Mouse (Mus musculus) midbrain, postnatal 0 days (tissue): ENCODE data around the gene Fam72a. TPM values are rescaled to one million over a fixed set of nuclear protein-coding genes. Genes with fewer than 3 reads are reported as not detected.
A peak's percentile ranks its signal among the peaks of the same experiment; 100 is the strongest.

Source experiments
- ATAC-seq: fragments of 200-750 bp; cut with Nextera tagmentation; 2 replicates; pipeline ENCODE4 v1.8.0; 2017; ENCODE audit warnings: moderate number of reproducible peaks, mild to moderate bottlenecking, moderate TSS enrichment, moderate library complexity; ENCODE audit not compliant: low FRiP score
- DNase-seq: peaks from one replicate; pipeline ENCODE4 v3.0.0-alpha.2; 2015; ENCODE audit warnings: low spot score
- H3K27ac ChIP-seq: fragments of 300-500 bp; sonication (generic); 2 replicates; pipeline ENCODE4 v1.5.1; 2014; ENCODE audit warnings: low read depth, mild to moderate bottlenecking, low read length, mixed read lengths
- H3K27me3 ChIP-seq: fragments of 300-500 bp; sonication (generic); 2 replicates; pipeline ENCODE4 v1.6.1; 2014; ENCODE audit warnings: low read length, control low read depth, mixed read lengths; ENCODE audit not compliant: insufficient read depth
- H3K36me3 ChIP-seq: fragments of 300-500 bp; sonication (generic); 2 replicates; pipeline ENCODE4 v1.6.1; 2014; ENCODE audit warnings: low read length, control low read depth, mixed read lengths; ENCODE audit not compliant: insufficient read depth
- H3K4me1 ChIP-seq: fragments of 300-500 bp; sonication (generic); 2 replicates; pipeline ENCODE4 v1.6.1; 2014; ENCODE audit warnings: mild to moderate bottlenecking, control low read depth, antibody characterized with exemption, low read length, mixed read lengths; ENCODE audit not compliant: insufficient read depth
- H3K4me2 ChIP-seq: fragments of 300-500 bp; sonication (generic); 2 replicates; pipeline ENCODE4 v1.6.1; 2014; ENCODE audit warnings: low read depth, mild to moderate bottlenecking, low read length, mixed read lengths; ENCODE audit not compliant: poor library complexity, severe bottlenecking
- H3K4me3 ChIP-seq: fragments of 300-500 bp; sonication (generic); 2 replicates; pipeline ENCODE4 v1.5.1; 2014; ENCODE audit warnings: low read depth, mild to moderate bottlenecking, low read length, moderate library complexity
- H3K9ac ChIP-seq: fragments of 300-500 bp; sonication (generic); replicated peaks from 2 replicates; pipeline ENCODE4 v1.6.1; 2014; ENCODE audit warnings: mild to moderate bottlenecking, low read length, moderate library complexity, mixed read lengths; ENCODE audit not compliant: poor library complexity, severe bottlenecking
- H3K9me3 ChIP-seq: fragments of 300-500 bp; sonication (generic); 2 replicates; pipeline ENCODE4 v1.6.1; 2016; ENCODE audit warnings: low read length, control low read depth
- CTCF ChIP-seq: IDR thresholded peaks from 2 replicates; pipeline ENCODE4 v1.5.1; 2016; ENCODE audit warnings: antibody characterized with exemption, mild to moderate bottlenecking
- WGBS: fragments of 180-500 bp; shearing (Covaris S2); extraction: QIAGEN DNeasy Blood & Tissue Kit; methylation state at CpG from one replicate; pipeline ENCODE4 v1.1.7; 2014; 5-methylcytosine and 5-hydroxymethylcytosine counted together
- polyA plus RNA-seq: library from polyadenylated mRNA; unstranded; fragments of >200 nt; fragmentation: Nextera tagmentation; extraction: Ambion mirVana; gene quantifications from 2 replicates; pipeline ENCODE4 v1.2.1, GENCODE M21; 2015
- total RNA-seq: library from RNA; depleted of rRNA; stranded (reverse); fragments of >200 nt; gene quantifications from 2 replicates; pipeline ENCODE4 v1.2.3, GENCODE M21; 2014; rRNA removed

Fam72a gene
- total RNA-seq (0.42 and 0.60 TPM in 2 replicates), polyA plus RNA-seq (0.53 and 0.82 TPM in 2 replicates)

- peak; percentile 100 for DNase-seq
- under 1% methylated on average over 44 of the region's 44 CpGs for WGBS
- no peak for TF ChIP-seq CTCF
- Histone ChIP-seq H3K27ac (peak within 1 kb of the TSS; percentile 87), H3K4me2 (peak within 1 kb of the TSS; percentile 84), H3K9ac (peak within 1 kb of the TSS; percentile 65), H3K4me1 (peaks cover 4% of the 10 kb centered on the region; the same call in 1 of the 2 replicates), H3K4me3 (peak within 1 kb of the TSS; percentile 86), H3K36me3 (no peaks in the 10 kb centered on the region), H3K9me3 (no peaks in the 10 kb centered on the region), H3K27me3 (no peaks in the 10 kb centered on the region)
- ATAC-seq, result peak; percentile 98
Observed at GRCm38 (mm10) chr1:131527281-131528080, at the start of gene Fam72a, which contains the start of gene Srgap2. TSS of gene Fam72a (plus strand) at chr1:131527903. TSS of gene Srgap2 (minus strand) at chr1:131527352.

GRCm38 (mm10) chr1:131478770-131479305 lies 48.9 kb upstream of the Fam72a start:
- no peaks in the 10 kb centered on the region for H3K9me3 ChIP-seq

GRCm38 (mm10) chr1:131481391-131481790 lies 46.3 kb upstream of the Fam72a start:
- Histone ChIP-seq H3K4me1 (no peaks in the 10 kb centered on the region), H3K9me3 (no peaks in the 10 kb centered on the region), H3K27me3 (no peaks in the 10 kb centered on the region), H3K27ac (no peak overlapping the region), H3K36me3 (no peaks in the 10 kb centered on the region), H3K4me2 (no peak overlapping the region), H3K4me3 (no peak overlapping the region), H3K9ac (no peak overlapping the region)
- no peak for TF ChIP-seq CTCF
- DNase-seq, result no peak
- ATAC-seq, result no peak

More at GRCm38 (mm10) chr1:131478770-131479305, 48.9 kb upstream of the Fam72a start:
- no peak overlapping the region for H3K4me3 ChIP-seq
- ATAC-seq, result no peak
- TF ChIP-seq CTCF, result no peak
- 35% methylated on average over 2 of the region's 2 CpGs for WGBS
- no peak overlapping the region for H3K4me2 ChIP-seq
- H3K27me3 ChIP-seq, result no peaks in the 10 kb centered on the region
- H3K9ac ChIP-seq, result no peak overlapping the region
- H3K36me3 ChIP-seq, result no peaks in the 10 kb centered on the region
- H3K4me1 ChIP-seq, result no peaks in the 10 kb centered on the region
- H3K27ac ChIP-seq, result no peak overlapping the region
- DNase-seq, result no peak

- WGBS, result 83% methylated on average over 3 of the region's 3 CpGs
- H3K9ac ChIP-seq, result no peak overlapping the region
- H3K9me3 ChIP-seq, result no peaks in the 10 kb centered on the region
- H3K27ac ChIP-seq, result no peak overlapping the region
- no peaks in the 10 kb centered on the region for H3K36me3 ChIP-seq
- H3K27me3 ChIP-seq, result no peaks in the 10 kb centered on the region
- DNase-seq (no peak), ATAC-seq (no peak)
- TF ChIP-seq CTCF, result no peak
- no peak overlapping the region for H3K4me3 ChIP-seq
- no peaks in the 10 kb centered on the region for H3K4me1 ChIP-seq
- H3K4me2 ChIP-seq, result no peak overlapping the region
Observed at GRCm38 (mm10) chr1:131482242-131482641, 45.5 kb upstream of the Fam72a start.

- Histone ChIP-seq H3K4me3 (no peak overlapping the region), H3K9me3 (no peaks in the 10 kb centered on the region), H3K36me3 (no peaks in the 10 kb centered on the region), H3K4me2 (no peak overlapping the region), H3K9ac (no peak overlapping the region), H3K4me1 (no peaks in the 10 kb centered on the region), H3K27ac (no peak overlapping the region), H3K27me3 (no peaks in the 10 kb centered on the region)
- DNase-seq (no peak), ATAC-seq (no peak)
- no peak for TF ChIP-seq CTCF
- 78% methylated on average over 5 of the region's 5 CpGs for WGBS
Observed at GRCm38 (mm10) chr1:131486094-131486850, 41.4 kb upstream of the Fam72a start.
